Mouse (Mus musculus): ENCODE data around the gene Gm21954. TPM values are rescaled to one million over a fixed set of nuclear protein-coding genes. Genes with fewer than 3 reads are reported as not detected.

Gene Gm21954
- polyA plus RNA-seq, 1 experiment, result not detected

DNA sequence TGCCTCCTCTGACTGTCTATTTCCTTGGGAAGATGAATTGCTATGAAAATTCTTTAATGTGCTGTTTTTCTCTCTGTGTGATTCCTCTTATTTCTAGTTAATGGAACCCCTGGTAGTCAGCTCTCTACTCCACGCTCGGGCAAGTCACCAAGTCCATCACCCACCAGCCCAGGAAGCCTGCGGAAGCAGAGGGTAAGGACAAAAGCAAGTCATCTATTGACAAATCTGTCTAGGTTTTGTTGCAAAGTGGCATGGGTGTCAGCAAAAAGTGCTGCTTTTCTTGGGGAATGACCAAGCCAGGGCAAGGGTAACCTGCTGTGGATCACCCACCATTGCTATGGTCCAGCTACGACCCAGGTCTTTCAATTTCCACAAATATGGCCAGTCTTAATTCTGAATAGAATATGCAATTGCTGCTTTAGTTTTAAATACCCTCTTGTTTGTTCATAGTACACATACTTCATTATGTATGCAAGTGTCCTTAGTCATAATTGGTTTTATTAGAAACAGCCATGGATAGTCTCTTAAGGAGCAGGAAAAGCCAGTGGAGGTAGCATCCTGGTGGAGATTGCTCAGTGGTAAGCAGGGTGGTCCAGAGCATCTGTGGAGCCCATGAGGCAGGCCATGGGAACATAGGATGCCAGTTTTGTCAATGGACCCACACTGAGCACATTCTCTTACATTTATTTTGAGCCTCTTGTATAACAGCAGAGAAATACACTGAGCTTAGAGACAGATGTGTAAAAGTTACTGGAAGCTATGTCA lies 8.9 kb downstream of the Gm21954 start:
- no peak for DNase-seq (ENCODE audit: low spot score)

DNA sequence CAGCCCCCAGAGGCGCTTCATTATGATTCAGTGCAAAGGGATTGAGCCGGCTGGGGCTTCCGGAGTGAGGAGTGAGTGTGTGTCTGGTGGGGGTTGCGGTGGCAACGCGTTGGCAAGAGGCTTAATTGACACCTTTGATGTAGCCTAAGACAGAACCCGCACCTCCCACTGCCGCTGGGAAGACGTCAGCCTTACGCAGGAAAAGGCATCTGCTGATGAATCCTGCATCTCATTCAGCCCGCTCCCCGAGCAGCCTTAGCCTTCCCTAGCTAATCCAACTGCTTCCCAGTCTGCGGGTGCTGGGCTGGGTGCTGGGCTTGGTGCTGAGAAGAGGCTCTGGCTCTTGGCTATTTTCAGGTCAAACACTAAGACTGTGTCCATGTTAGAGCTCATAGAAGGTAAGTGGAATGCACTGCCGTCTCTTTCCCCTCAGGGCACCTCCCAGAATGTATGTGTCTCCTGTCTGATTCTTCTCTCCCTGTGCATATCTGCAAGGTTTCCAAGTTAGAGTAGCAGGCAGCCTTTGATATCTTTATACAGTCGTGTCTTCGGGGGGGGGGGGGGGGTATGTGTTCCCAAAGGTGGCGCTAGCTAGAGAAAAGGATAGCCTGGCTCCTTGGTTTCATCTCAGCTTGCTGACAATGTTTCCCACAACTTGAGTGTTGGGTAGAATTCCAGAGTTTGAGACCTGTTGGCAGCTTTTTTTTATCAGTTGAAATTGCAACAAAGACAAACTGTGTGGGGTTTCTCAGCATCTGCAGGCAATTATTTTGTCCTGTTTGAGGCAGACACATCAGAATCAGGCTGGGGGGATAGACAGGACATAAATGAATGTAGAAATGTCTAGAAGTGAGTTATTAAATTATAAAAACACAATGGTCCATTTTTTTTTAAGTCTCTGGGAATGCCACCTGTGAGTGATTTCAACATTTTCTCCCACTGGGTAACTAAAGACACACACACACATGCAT lies 10.0 kb downstream of the Gm21954 start:
- DNase-seq (ENCODE audit: low spot score), result no peak

DNA sequence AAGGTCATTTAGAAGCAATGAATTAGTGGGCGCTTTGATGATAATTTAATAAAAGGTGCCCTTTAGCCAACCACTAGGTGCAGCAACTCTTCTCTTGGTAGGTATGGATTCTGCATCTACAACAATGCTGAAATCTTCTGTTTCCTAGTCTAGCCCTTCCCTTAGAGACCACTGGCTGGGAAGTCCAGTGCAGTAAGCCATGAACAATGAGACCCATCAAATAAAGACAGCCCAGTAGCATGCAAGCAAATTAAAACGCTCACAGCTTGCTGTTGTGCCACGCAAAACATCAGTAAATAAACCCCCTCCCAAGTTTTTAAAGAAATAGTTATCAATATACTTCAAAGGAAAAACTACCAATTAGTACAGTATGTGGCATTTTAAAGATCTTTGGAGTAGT lies 10.9 kb downstream of the Gm21954 start:
- DNase-seq (ENCODE audit: low spot score), result no peak

DNA sequence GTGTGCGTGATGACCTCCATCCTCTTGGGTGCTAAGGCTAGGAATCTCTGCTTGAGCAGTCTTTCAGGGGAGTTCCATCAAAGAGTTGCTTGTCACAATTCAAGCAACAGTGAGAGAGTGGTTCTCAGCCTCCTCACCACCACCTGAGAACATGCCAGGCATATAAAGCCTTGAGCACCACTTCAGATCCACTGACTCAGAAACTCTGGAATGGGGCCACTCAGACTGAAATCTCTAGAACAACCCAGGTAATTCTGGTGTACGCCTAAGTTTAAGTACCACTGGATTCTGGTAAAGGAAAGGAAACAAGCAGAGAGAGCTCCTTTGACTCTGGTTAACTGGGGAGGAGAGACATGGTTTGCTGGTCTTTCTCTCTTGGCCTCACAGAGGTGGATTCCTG lies 19.5 kb downstream of the Gm21954 start:
- DNase-seq (ENCODE audit: low spot score), result no peak

DNA sequence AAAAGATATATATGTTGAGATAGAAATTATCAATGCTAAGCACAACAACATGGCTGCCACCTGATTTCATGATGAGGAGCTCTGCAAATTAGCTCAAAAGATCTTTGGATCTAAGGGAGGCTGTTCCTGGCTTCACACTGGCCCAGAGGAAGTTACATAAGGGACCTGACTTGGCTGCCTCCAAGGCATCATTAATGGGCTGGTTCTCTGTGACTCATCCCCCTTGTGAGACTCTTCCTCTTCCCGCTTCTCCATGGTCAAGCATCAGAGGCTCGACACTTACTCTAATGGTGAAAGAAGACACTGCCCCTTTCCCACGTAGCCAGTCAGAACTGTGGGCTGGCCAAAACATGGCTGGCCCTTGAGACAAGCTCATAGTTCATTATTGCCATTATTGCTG lies 20.1 kb downstream of the Gm21954 start:
- no peak for DNase-seq (ENCODE audit: low spot score)

DNA sequence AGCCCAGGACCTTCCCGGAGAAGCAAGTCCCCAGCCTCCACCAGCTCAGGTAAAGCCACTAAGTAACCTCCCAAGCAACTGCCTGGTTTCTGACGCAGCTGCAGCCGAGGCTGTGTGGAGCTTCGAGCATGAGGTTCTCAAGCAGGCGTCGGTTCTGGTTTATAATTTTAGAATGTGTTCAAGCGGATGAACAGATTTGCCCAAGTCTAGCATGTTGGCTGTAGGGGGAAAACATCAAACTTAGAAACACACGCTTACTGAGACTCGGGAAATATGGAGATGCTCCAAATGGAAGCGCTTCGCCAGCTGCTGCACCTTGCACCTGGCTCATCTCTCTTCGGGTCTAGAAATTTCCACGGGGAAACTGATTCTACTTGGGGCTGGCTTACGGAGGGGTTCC lies 21.0 kb downstream of the Gm21954 start:
- no peak for DNase-seq (ENCODE audit: low spot score)

DNA sequence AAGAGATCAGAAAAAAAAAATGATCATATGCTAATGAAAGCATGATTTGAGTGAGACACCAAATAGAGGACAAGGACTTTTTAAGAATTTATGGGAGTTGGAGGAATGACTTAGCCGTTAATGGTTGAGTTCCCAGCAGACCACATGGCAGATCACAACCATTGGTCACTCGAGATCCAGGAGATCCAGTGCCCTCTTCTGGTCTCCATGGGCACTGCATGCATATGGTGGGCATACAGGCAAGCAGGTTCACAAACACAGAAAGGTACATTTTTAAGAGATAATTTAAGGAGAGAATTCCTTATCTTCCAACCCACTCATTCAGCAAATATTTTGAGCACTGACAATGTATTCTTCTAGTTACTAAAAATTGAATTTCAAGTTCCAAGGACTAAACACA lies 22.9 kb downstream of the Gm21954 start:
- no peak for DNase-seq (ENCODE audit: low spot score)

DNA sequence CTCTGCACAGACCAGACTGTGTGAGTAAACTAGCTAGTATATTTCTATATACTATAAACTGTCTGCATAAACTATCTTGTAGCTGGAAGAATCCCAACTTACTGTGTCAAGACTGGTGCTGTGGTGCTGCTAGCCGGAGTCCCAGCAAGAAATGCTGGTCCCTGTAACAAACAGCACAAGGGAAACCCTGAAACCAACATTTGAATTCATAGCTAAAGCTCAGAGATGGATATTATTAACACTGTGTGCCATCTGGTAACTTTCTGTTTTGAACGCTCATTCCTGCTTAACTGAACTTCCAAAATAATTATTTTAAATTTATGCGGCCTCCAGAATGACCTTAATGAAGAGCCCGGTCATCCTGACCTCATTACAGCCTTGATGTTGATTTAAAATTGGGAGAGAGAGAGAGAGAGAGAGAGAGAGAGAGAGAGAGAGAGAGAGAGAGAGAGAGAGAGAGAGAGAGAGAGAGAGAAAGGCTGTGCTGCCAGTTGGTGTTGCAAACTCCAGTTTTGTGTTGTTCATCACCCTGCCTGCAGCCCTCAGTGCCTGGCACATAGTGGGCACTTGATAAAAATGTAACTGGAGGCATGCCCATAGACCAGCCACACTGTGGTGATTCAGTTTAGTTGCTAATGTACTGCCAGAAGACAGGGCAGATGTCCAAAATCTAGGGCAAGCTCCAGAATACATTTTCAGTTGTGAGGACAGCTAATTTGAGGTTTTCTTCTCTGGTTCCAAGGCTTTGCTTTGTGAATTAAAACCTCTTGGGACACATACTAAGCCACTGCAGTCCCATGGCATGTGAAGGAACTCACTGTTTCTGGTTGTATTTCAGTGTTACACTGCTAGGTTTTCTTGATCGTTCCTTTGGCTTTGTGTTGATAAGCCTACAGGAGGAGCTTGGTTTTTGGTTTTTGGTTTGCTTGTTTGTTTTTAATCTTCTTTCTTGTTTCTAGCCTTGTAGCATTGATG lies 24.2 kb downstream of the Gm21954 start:
- no peak for DNase-seq (ENCODE audit: low spot score)

DNA sequence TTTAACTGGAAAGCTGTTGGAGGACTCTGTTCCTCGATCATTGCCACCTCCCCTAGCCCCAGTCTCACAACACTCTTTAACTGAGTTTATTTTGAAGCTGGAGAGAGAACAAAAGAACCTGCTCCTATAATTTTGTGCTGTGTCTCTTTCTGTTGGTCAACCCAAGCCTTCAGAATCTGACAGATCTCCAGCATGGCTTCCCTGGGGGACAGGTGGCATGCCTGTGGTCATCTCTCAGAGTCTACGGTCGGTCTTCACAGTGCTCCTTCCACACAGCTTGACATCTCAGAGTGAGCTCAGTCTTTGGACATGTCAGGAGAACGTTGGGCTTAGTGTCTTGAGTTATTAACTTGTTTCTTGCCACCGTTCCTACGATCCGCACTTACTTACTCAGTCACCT lies 25.3 kb downstream of the Gm21954 start:
- DNase-seq (ENCODE audit: low spot score), result no peak

DNA sequence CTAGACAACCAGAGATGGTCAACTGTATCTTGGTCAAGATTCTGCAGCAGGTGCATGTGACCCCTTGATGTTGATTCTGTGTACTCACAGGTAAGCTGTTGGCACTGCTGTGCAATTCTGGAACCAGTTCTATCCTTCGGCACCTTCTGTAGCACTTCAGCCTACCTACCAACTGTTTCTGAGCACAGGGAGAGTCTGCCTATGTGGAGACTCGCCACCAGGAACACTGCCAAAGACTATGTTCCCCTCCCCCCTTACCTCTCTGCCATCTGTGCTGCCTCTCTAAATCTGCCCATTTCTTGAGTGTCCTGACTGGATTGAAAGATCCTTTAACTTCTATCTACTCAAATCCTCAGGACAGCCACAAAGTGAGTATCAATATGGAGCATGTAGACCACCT lies 28.3 kb downstream of the Gm21954 start:
- DNase-seq (ENCODE audit: low spot score), result no peak

DNA sequence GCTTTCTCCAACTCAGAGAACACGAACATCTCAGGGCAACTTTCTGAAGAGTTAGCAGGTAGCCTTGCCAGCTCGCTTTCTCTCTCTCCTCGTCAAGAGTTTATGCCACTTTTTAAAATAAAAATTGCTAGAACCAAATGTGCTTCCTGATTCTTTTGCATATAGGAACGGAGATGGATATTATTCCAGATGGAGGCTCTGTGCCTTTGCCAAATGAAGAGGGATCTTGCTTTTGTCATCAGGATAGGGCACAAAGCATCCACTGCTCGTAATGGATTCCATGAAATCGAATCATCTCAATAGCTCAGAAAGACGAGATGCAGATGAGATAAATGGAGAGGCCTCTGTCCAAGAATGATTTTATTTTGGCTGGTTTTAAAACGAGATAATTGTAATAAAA lies 28.7 kb downstream of the Gm21954 start:
- DNase-seq (ENCODE audit: low spot score), result no peak

DNA sequence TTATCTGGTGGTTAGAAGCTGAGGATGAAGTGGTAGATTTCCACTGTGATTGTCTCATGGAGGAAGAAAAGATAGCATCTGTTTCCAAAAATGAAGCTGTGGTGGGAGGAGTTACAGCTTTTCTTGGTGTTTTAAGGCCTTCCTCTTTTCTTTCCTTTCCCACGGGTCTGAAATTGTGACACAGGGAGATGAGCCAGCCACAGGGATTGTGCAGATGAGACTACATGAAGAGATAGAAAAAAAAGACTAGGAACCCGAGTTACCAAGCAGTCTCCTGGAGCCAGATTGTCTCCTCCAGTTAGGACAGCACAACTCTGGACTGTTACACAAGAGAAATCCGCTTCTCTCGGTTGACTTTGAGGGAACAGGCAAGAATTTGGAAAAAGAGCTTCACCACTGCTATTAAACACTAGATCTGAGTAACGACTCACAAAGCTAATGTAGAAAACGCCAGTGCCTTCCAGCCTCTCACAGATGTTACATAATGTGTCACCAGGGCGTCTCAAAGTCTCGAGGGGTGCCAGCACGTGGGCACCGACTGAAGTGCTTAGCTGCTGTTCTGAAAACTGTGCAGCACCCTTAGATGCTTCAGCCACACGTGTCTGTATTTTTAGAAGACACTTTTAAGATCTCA lies 29.9 kb downstream of the Gm21954 start:
- DNase-seq (ENCODE audit: low spot score), result no peak

DNA sequence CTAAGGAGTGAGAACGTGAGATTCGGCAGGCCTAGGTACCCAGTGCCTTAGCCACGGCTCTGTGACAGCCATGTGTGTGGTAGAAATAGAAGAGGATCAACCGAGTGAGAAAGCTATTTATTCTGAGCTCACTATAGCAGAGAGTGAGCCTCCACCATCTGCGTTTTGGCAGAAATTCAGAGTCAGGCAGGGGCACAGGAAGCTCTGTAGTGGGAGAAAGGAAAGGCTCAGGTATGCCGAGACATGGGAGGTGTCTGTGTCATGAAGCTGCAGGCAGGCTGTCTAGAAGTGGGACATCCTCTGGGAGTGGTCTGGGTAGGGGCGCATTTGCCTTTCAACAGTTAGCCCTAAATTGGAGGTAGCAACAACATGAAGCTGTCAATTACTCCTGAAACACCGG lies 31.7 kb downstream of the Gm21954 start:
- DNase-seq (ENCODE audit: low spot score), result no peak

DNA sequence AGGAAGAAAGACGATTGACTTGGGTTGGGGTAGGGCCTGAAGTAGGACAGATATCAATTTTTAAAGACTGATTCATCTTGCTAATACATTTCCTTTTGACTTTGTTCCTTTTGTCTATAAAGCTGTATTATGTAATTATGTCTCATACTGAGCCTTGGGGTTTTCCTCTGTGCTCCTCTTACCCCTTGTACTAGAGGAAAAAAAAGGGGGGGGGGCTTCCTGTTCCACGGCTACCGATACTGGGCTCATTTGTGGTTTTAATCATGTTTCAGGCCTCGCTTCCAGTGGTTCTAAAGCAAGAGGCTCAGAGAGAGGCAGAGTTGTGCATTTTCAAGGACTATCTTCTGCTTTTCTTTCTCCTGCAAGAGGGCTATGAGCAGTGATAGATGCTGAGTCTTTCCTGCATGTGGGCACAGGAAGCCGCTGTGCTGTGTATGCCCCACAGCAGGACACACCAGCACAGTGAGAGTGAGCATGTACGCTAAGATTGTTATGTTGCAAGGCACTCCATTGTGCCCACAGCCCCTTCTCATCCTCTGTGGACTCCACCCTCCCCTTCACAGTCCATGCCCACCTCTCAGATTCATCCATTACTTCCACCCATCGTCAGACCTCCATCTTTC lies 33.1 kb downstream of the Gm21954 start:
- DNase-seq (ENCODE audit: low spot score), result no peak

DNA sequence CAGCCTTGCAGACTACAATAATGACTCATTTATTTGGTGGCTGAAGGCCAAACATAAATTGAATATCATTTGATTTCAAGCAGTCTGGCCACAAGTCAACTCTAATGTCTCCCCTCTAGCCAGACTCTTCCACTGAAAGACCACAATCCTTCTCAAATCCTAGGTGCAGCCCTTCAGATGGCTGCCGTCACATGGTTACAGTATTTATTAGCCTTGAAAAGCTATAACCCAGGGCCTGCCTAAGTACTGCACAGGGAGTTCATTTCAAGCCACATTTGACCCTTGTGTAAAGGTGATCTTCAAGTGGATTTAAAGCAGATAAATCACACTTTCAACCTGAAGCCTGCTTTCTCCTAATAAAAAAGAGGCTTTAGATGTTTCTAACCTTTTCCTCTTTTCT lies 37.7 kb downstream of the Gm21954 start:
- DNase-seq (ENCODE audit: low spot score), result no peak

DNA sequence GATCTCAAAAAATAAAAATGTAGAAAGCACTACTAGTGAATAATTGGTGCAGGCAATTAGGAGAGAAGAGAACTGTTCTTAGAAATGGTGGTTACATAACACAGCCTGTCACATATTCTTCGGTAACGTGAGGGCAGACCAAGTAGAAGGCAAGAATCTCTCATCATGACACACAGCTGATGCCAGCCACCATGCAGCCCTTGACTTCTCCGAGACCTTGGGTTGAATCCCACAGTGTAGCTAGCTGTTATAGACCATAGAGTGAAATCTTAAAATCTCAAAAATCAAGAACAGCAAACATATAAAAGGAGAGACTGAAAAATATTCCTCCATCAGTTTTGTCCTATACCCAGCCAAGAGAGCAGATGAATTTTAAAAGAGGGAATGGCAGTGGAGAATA lies 40.8 kb downstream of the Gm21954 start:
- no peak for DNase-seq (ENCODE audit: low spot score)

DNA sequence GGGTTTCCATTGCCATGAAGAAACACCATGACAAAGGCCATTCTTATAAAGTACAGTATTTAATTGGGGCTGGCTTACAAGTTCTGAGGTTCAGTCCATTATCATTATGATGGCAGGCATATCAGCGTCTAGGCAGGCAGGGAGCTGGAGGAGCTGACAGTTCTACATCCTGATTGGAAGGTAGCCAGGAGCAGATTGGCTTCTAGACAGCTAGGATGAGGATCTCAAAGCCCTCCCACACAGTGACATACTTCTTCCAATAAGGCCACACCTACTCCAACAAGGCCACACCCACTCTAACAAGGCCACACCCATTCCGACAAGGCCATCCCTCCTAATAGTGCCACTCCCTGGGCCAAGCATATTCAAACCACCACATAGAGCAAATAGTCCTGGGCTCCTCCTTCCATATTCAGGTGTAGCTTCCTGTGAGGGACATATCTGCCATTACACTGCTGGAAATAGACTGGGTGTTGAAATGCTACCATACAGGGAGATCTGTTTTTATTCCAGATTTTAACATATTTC lies 41.9 kb downstream of the Gm21954 start:
- no peak for DNase-seq (ENCODE audit: low spot score)

DNA sequence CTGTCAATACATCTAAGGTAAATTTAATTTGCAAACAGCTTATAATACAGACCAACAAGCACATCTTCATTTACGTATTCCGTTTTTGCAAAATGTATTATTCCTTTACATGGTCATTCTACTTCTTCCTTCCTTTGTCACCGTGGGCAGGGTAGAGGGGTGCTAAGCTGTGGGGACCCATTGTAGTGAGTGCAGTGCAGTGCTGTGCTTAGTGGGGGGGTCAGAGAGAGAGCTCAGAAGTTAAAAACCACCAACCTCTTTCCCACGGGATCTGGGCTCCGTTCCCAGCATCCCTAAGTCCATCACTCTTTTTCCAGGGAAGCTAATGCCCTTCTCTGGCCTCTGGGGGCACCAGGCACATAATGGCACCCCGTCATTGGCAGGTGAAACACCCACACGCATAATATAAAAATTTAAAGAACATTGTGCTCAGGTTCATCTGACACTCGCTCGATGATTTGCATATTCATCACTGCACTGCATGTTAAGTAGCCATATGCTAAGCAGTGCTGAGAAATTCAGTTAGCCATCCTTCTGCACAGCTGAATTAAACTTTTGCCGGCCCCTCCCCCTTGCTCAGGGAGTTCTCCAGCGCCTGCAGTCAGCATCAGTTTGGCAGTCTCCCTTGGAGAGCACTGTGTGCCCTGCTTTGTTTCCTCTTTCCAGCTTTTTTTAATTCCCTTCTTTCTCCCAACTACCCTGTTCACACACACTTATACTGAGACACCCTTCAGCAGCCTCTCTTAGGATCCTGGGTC lies 48.2 kb downstream of the Gm21954 start:
- no peak for DNase-seq (ENCODE audit: low spot score)

DNA sequence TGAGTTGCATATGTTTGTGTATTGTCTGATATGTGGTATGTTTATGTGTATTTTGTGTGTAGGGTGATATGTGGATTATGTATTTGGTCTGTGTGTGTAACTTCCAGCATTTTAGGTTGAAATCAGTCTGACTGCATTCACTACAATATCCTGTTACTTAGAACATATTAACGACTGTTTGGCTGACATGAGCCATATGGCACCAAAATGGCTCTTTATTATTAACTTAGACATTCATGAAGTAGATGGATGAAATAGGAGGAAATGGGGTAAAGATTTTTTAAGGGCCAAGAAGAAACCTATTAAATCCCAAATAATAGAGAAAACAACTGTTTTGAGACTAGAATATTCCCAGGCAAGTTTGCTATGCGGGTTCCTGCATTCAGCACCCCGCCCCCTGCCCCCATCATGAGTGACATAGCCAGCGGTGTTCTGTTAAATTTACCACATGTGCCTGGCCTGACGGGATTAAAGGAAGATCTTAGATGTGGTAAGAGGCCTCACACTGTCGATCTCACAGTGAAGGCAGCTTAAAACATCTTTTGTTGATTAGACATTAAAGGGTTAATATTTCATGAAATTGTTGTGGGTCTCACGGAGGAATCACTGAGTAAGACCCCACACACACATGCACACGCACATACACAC lies 51.5 kb downstream of the Gm21954 start:
- no peak for DNase-seq (ENCODE audit: low spot score)
